Mouse (Mus musculus) kidney, adult 2 months (tissue): ENCODE measurements around the gene Cela1.

Experiments used
- CTCF ChIP-seq: fragments of 200-500 bp; conservative IDR thresholded peaks from 2 replicates; pipeline ENCODE4 v1.5.1; 2011; ENCODE audit warnings: low read depth, mild to moderate bottlenecking, control low read depth, low read length, moderate library complexity, mixed read lengths; ENCODE audit not compliant: insufficient read depth, insufficient read length
- POLR2A ChIP-seq: fragments of 200-500 bp; IDR thresholded peaks from one replicate; pipeline ENCODE4 v1.6.1; 2011; ENCODE audit warnings: low read depth, low read length, control low read depth

- TF ChIP-seq CTCF (no peak), POLR2A (no peak)
Observed at GRCm38 (mm10) chr15:100639972-100640750, 47.6 kb downstream of the Cela1 start.
